8 mouse cellular contexts compared by ENCODE assay signal in the genomic region with DNA sequence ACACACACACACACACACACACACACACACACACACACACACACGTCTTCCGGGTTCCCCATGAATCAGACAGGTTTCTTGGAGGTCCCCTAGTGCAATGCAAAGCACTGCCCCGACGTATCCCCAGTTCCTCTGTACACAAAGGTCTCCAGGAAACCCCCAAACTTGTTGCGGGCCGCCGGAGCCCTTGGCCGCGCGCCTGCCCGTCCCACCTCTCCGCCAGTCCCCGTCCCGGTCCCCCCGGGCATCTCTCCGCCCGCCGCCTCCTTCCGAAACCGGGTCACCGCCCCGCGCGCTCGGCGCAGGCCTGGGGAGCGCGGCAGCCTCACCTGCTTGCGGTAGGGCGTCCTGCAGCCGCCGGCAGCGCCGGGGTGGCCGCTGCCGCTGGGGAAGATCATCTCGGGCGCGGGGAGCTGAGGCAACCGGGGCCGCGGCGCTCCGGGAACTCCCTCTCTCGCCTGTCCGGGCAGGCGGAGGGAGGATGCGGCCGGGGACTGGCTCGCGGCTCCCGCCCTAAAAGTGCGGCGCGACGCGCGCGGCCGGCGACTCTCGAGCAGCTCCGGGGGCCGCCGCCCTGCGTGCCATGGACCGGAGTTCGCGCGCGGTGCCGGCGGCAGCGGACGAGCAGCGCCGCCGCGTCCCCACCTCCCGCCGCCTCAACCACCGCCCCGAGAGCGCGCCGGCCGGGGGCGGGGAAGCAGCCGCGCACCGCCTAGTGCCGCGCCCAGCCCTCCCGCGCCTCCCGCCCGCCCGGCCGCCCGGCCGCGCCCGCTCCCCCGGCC.
DNase-seq lines count a peak whose midpoint lies in the region; ATAC-seq and TF ChIP-seq lines count a peak whose summit lies in the region.

No protein-coding gene starts in this region.

- no peaks in the 10 kb centered on the region for H3K36me3 ChIP-seq in hindbrain, embryonic 13.5 days

- H3K27me3 ChIP-seq in hindbrain, embryonic 13.5 days: no peaks in the 10 kb centered on the region; the same call in 1 of the 2 replicates

- peak overlapping the region; percentile 96 for H3K9ac ChIP-seq in hindbrain, embryonic 13.5 days

- intact Hi-C loops in left cerebral cortex, adult 2 months (cut with DNase I): no loop called here

- peak overlapping the region; percentile 90 for H3K27ac ChIP-seq in hindbrain, embryonic 13.5 days
- peak overlapping the region; percentile 79 for H3K27ac ChIP-seq in left cerebral cortex, adult 2 months

- peak; percentile 78 for DNase-seq in MN1 (ENCODE audit: low spot score)
- peak; percentile 29 for DNase-seq in cerebellum, adult 9-10 months
- DNase-seq in frontal cortex, postnatal 25 days (ENCODE audit: low spot score in 2 of 2): peak; percentile 11 to 15
- DNase-seq in left cerebral cortex, adult 2 months (ENCODE audit: extremely low spot score in 1 of 2, low spot score in 2 of 2): peak; percentile 64 to 65
- peak; percentile 30 to 55 for DNase-seq in right cerebral cortex, adult 2 months (ENCODE audit: low spot score in 2 of 2)
- DNase-seq in urinary bladder, postnatal 10 days (ENCODE audit: low spot score): peak; percentile 29

- ATAC-seq in hindbrain, embryonic 13.5 days (ENCODE audit: low FRiP score): peak; percentile 88
- peak; percentile 53 for ATAC-seq in megakaryocyte, adult 5-6 weeks (ENCODE audit: poor library complexity, severe bottlenecking)

- no peak for TF ChIP-seq CTCF in left cerebral cortex, adult 2 months (IDR thresholded peaks at IDR 0.05)

- H3K9me3 ChIP-seq in hindbrain, embryonic 13.5 days: no peaks in the 10 kb centered on the region

- peaks cover 46% of the 10 kb centered on the region for H3K4me1 ChIP-seq in hindbrain, embryonic 13.5 days (replicated peaks)

- H3K4me2 ChIP-seq in hindbrain, embryonic 13.5 days: peak overlapping the region; percentile 87

- peak overlapping the region; percentile 91 for H3K4me3 ChIP-seq in hindbrain, embryonic 13.5 days
- H3K4me3 ChIP-seq in left cerebral cortex, adult 2 months: peak overlapping the region; percentile 86

- 1% methylated on average over 83 of the region's 104 CpGs for WGBS in hindbrain, embryonic 13.5 days

Comparison
In these comparisons a context has a peak if more than half of its experiments do, and no peak if none do; other contexts are left out.
1. Peak in every context shown above with its lines: DNase-seq, ATAC-seq, H3K4me3 ChIP-seq and H3K27ac ChIP-seq.
2. DNase-seq: peak in every context shown above with its lines; median percentile 78 in MN1; 64 in left cerebral cortex, adult 2 months; 42 in right cerebral cortex, adult 2 months; 29 in cerebellum, adult 9-10 months; 29 in urinary bladder, postnatal 10 days; 13 in frontal cortex, postnatal 25 days.